Mouse (Mus musculus) induced T-regulatory cell, adult 2 months (primary cell): ENCODE measurements around the gene Rfx4.

Experiments
- DNase-seq: peaks from one replicate; pipeline ENCODE4 v3.0.0-alpha.2; 2012; ENCODE audit warnings: low read depth

Gene Rfx4

GRCm38 (mm10) chr10:84755786-84756203, at the start of gene Rfx4:
Gene Rfx4, plus strand, starts transcription at chr10:84756062.
- no peak for DNase-seq

- DNase-seq = no peak
Measured at GRCm38 (mm10) chr10:84706543-84706942, 49.3 kb upstream of the Rfx4 start.

GRCm38 (mm10) chr10:84707226-84707625, 48.6 kb upstream of the Rfx4 start:
- no peak for DNase-seq

GRCm38 (mm10) chr10:84707752-84708530, 47.9 kb upstream of the Rfx4 start:
- DNase-seq = no peak

GRCm38 (mm10) chr10:84710192-84710591, 45.7 kb upstream of the Rfx4 start:
- no peak for DNase-seq

- no peak for DNase-seq
Measured at GRCm38 (mm10) chr10:84710827-84711226, 45.0 kb upstream of the Rfx4 start.

GRCm38 (mm10) chr10:84711479-84711878, 44.4 kb upstream of the Rfx4 start:
- no peak for DNase-seq

GRCm38 (mm10) chr10:84711940-84712339, 43.9 kb upstream of the Rfx4 start:
- no peak for DNase-seq

GRCm38 (mm10) chr10:84712532-84712931, 43.3 kb upstream of the Rfx4 start:
- DNase-seq = no peak

GRCm38 (mm10) chr10:84713043-84713442, 42.8 kb upstream of the Rfx4 start:
- DNase-seq = no peak

- DNase-seq = no peak
Measured at GRCm38 (mm10) chr10:84715639-84716038, 40.2 kb upstream of the Rfx4 start.

GRCm38 (mm10) chr10:84716581-84716980, 39.3 kb upstream of the Rfx4 start:
- no peak for DNase-seq

GRCm38 (mm10) chr10:84722711-84723110, 33.2 kb upstream of the Rfx4 start:
- DNase-seq = no peak

- peak; percentile 41 for DNase-seq
Measured at GRCm38 (mm10) chr10:84727005-84727404, 28.9 kb upstream of the Rfx4 start.

- no peak for DNase-seq
Measured at GRCm38 (mm10) chr10:84727760-84728159, 28.1 kb upstream of the Rfx4 start.

- DNase-seq = peak; percentile 26
Measured at GRCm38 (mm10) chr10:84730078-84730477, 25.8 kb upstream of the Rfx4 start.

- no peak for DNase-seq
Measured at GRCm38 (mm10) chr10:84730956-84731355, 24.9 kb upstream of the Rfx4 start.

- DNase-seq = no peak
Measured at GRCm38 (mm10) chr10:84733511-84733910, 22.4 kb upstream of the Rfx4 start.

GRCm38 (mm10) chr10:84754851-84755785, 744 bp upstream of the Rfx4 start:
- DNase-seq = no peak

GRCm38 (mm10) chr10:84756435-84757095, 703 bp downstream of the Rfx4 start:
- DNase-seq = no peak

- DNase-seq = no peak
Measured at GRCm38 (mm10) chr10:84757426-84758199, 1.8 kb downstream of the Rfx4 start.

GRCm38 (mm10) chr10:84758200-84758468, 2.3 kb downstream of the Rfx4 start:
- DNase-seq = no peak
